Mouse (Mus musculus) liver, embryonic 16.5 days (tissue): ENCODE data around the gene Phgr1. TPM values are rescaled to one million over a fixed set of nuclear protein-coding genes. Genes with fewer than 3 reads are reported as not detected.

Experiments
- ATAC-seq: fragments of 200-750 bp; cut with Nextera tagmentation; 2 replicates; pipeline ENCODE4 v1.8.0; 2017; ENCODE audit warnings: low read depth, mild to moderate bottlenecking, moderate number of reproducible peaks, moderate library complexity
- H3K27ac ChIP-seq: fragments of 300-500 bp; sonication (generic); 2 replicates; pipeline ENCODE4 v1.5.1; 2014; ENCODE audit warnings: mild to moderate bottlenecking, low read length
- H3K27me3 ChIP-seq: fragments of 300-500 bp; sonication (generic); 2 replicates; pipeline ENCODE4 v1.6.1; 2014; ENCODE audit warnings: low read depth, low read length, mixed read lengths; ENCODE audit not compliant: control insufficient read depth, insufficient read depth
- H3K36me3 ChIP-seq: fragments of 300-500 bp; sonication (generic); 2 replicates; pipeline ENCODE4 v1.6.1; 2014; ENCODE audit warnings: mild to moderate bottlenecking; ENCODE audit not compliant: control insufficient read depth, insufficient read depth
- H3K4me1 ChIP-seq: fragments of 300-500 bp; sonication (generic); 2 replicates; pipeline ENCODE4 v1.6.1; 2014; ENCODE audit warnings: low read depth, low read length, mixed read lengths; ENCODE audit not compliant: control insufficient read depth
- H3K4me2 ChIP-seq: fragments of 300-500 bp; sonication (generic); 2 replicates; pipeline ENCODE4 v1.6.1; 2014; ENCODE audit warnings: low read depth, low read length, mixed read lengths
- H3K4me3 ChIP-seq: fragments of 300-500 bp; sonication (generic); 2 replicates; pipeline ENCODE4 v1.5.1; 2014; ENCODE audit warnings: low read depth, mild to moderate bottlenecking, low read length
- H3K9ac ChIP-seq: fragments of 300-500 bp; sonication (generic); 2 replicates; pipeline ENCODE4 v1.6.1; 2014; ENCODE audit warnings: low read depth, low read length
- H3K9me3 ChIP-seq: fragments of 300-500 bp; sonication (generic); replicated peaks from 2 replicates; pipeline ENCODE4 v1.6.1; 2016; ENCODE audit warnings: low read length; ENCODE audit not compliant: control insufficient read depth
- WGBS: fragments of 180-500 bp; shearing (Covaris S2); extraction: QIAGEN DNeasy Blood & Tissue Kit; methylation state at CpG from one replicate; pipeline ENCODE4 v1.1.7; 2014; ENCODE audit not compliant: insufficient replicate concordance; 5-methylcytosine and 5-hydroxymethylcytosine counted together
- polyA plus RNA-seq: library from polyadenylated mRNA; unstranded; fragments of >200 nt; fragmentation: Nextera tagmentation; extraction: Ambion mirVana; gene quantifications from 2 replicates; pipeline ENCODE4 v1.2.1, GENCODE M21; 2015

The Phgr1 gene
- polyA plus RNA-seq, 1 experiment from 2014 or later, result 0.85 TPM

- ATAC-seq, result peak; percentile 35
- peaks cover 30% of the 10 kb centered on the region for H3K4me1 ChIP-seq
Observed at GRCm38 (mm10) chr2:118745915-118746901, 26.4 kb upstream of the Phgr1 start.

GRCm38 (mm10) chr2:118747301-118747960, 25.1 kb upstream of the Phgr1 start:
- Histone ChIP-seq H3K4me1 (peaks cover 38% of the 10 kb centered on the region), H3K27ac (no peak overlapping the region), H3K4me3 (peak overlapping the region; percentile 85), H3K9ac (peak overlapping the region; percentile 89; the same call in 1 of the 2 replicates), H3K9me3 (no peaks in the 10 kb centered on the region), H3K4me2 (peak overlapping the region; percentile 99), H3K36me3 (no peaks in the 10 kb centered on the region), H3K27me3 (peaks cover 9% of the 10 kb centered on the region; the same call in 1 of the 2 replicates)
- no peak for ATAC-seq
- WGBS, result 33% methylated on average over 10 of the region's 10 CpGs

More at GRCm38 (mm10) chr2:118745915-118746901, 26.4 kb upstream of the Phgr1 start:
- no peaks in the 10 kb centered on the region for H3K9me3 ChIP-seq
- H3K4me2 ChIP-seq, result peak overlapping the region; percentile 99
- H3K27me3 ChIP-seq, result peaks cover 9% of the 10 kb centered on the region; the same call in 1 of the 2 replicates
- WGBS, result under 1% methylated on average over 109 of the region's 113 CpGs
- no peaks in the 10 kb centered on the region for H3K36me3 ChIP-seq
- H3K9ac ChIP-seq, result peak overlapping the region; percentile 89
- peak overlapping the region; percentile 46 for H3K27ac ChIP-seq
- H3K4me3 ChIP-seq, result peak overlapping the region; percentile 85

- Histone ChIP-seq H3K27ac (no peak overlapping the region), H3K27me3 (peaks cover under 1% of the 10 kb centered on the region; the same call in 1 of the 2 replicates), H3K9me3 (no peaks in the 10 kb centered on the region), H3K36me3 (no peaks in the 10 kb centered on the region), H3K4me2 (no peak overlapping the region), H3K9ac (no peak overlapping the region), H3K4me3 (no peak overlapping the region), H3K4me1 (peaks cover 40% of the 10 kb centered on the region)
- 74% methylated on average over 10 of the region's 10 CpGs for WGBS
- no peak for ATAC-seq
Observed at GRCm38 (mm10) chr2:118749341-118749884, 23.2 kb upstream of the Phgr1 start.

DNA sequence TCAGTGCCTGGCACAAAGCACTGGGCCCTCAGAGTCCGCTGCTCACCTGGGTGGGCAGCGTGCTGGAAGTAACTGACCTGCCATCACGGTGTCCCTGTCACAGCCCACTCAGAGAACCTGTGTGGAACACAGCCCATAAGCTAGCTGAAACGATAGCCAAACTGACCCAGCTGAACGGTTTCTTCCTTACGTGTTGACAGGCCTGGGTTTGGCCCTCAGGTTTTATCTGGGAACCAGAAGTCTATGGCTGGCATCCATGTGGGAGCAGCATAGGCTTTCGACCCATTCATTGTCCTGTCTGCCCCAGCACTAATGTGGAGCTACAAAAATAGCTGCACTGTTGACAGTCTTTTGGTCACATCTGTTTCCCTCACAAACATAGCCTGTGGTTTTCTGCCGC, 22.1 kb upstream of the Phgr1 start:
- H3K27me3 ChIP-seq, result no peaks in the 10 kb centered on the region
- no peaks in the 10 kb centered on the region for H3K9me3 ChIP-seq
- H3K9ac ChIP-seq, result no peak overlapping the region
- H3K4me1 ChIP-seq, result peaks cover 30% of the 10 kb centered on the region
- no peaks in the 10 kb centered on the region for H3K36me3 ChIP-seq
- H3K27ac ChIP-seq, result no peak overlapping the region
- no peak for ATAC-seq
- 55% methylated on average over 8 of the region's 8 CpGs for WGBS
- H3K4me3 ChIP-seq, result no peak overlapping the region
- H3K4me2 ChIP-seq, result no peak overlapping the region

DNA sequence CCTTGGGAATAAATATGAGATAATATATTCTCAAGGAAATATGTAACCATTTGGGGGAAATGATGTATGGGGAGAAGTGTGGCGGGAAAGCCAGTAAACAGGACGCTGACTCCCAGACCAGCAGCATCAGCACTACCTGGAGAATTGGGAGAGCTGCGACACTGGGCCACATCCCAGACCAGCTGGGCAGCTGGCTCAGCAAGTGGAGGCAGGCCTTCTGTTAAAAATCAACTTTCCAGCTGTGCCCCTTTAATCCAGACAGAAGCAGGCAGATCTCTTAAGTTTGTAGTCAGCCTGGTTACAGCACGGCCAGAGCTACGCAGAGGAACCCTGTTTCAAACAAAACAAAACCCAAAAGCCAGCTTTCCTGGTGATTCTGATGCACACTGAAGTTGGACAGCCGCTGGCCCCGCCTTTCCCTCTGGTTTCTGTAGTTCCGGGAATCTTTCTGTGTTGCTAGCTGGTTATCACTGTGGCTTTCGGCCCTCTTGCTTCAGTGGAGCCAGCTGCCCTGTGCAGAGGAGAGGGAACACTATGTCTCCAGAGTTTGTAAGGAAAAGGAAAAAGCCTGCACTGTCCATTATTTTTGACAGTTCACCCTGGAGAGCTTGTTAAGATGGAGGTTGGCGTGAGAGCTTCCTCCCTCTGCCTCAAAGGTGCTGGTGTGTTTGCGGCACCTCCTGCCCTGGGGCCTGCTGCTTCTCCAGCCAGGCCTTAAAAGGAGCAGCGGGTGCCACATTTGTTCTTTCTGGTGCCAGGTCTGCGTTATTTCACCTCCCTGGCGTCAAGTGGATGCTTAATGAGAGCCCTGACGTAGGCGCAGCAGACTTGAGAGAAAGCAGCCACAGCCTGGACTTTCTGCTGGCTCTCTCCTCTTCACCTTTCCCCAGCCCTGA, 20.4 kb upstream of the Phgr1 start:
- Histone ChIP-seq H3K4me2 (peak overlapping the region; percentile 38), H3K27me3 (no peaks in the 10 kb centered on the region), H3K27ac (peak overlapping the region; percentile 75), H3K4me3 (no peak overlapping the region), H3K9ac (no peak overlapping the region), H3K36me3 (no peaks in the 10 kb centered on the region), H3K4me1 (peaks cover 22% of the 10 kb centered on the region), H3K9me3 (no peaks in the 10 kb centered on the region)
- WGBS, result 57% methylated on average over 16 of the region's 16 CpGs
- ATAC-seq, result 0 out of 2 replicates have a peak, but pooled peaks have one; percentile 23

- Histone ChIP-seq H3K27ac (peak overlapping the region; percentile 75), H3K9ac (no peak overlapping the region), H3K4me1 (peaks cover 16% of the 10 kb centered on the region), H3K9me3 (no peaks in the 10 kb centered on the region), H3K4me2 (peak overlapping the region; percentile 38; the same call in 1 of the 2 replicates), H3K27me3 (no peaks in the 10 kb centered on the region), H3K4me3 (no peak overlapping the region), H3K36me3 (no peaks in the 10 kb centered on the region)
- peak; percentile 82 for ATAC-seq
- 37% methylated on average over 4 of the region's 4 CpGs for WGBS
Observed at GRCm38 (mm10) chr2:118752792-118753108, 19.8 kb upstream of the Phgr1 start.

GRCm38 (mm10) chr2:118754143-118754542, 18.4 kb upstream of the Phgr1 start:
- peaks cover 12% of the 10 kb centered on the region for H3K4me1 ChIP-seq
- ATAC-seq, result no peak

GRCm38 (mm10) chr2:118755407-118755806, 17.2 kb upstream of the Phgr1 start:
- ATAC-seq, result no peak
- Histone ChIP-seq H3K9ac (no peak overlapping the region), H3K27me3 (no peaks in the 10 kb centered on the region; the same call in 1 of the 2 replicates), H3K4me2 (no peak overlapping the region), H3K4me3 (no peak overlapping the region), H3K9me3 (no peaks in the 10 kb centered on the region), H3K27ac (no peak overlapping the region), H3K4me1 (peaks cover 18% of the 10 kb centered on the region), H3K36me3 (no peaks in the 10 kb centered on the region)
- 59% methylated on average over 6 of the region's 6 CpGs for WGBS

More at GRCm38 (mm10) chr2:118754143-118754542, 18.4 kb upstream of the Phgr1 start:
- Histone ChIP-seq H3K27ac (no peak overlapping the region), H3K36me3 (no peaks in the 10 kb centered on the region), H3K27me3 (no peaks in the 10 kb centered on the region; the same call in 1 of the 2 replicates), H3K9ac (no peak overlapping the region), H3K4me3 (no peak overlapping the region), H3K9me3 (no peaks in the 10 kb centered on the region), H3K4me2 (no peak overlapping the region)
- 75% methylated on average over 5 of the region's 5 CpGs for WGBS
